Mouse (Mus musculus) B cell, adult 62 days (primary cell): ENCODE data around the gene Dmap1. TPM values are rescaled to one million over a fixed set of nuclear protein-coding genes. Genes with fewer than 3 reads are reported as not detected.

Source experiments
- total RNA-seq: library from RNA; stranded (reverse); gene quantifications from 4 replicates; pipeline ENCODE4 v1.2.4, GENCODE M21; 2023

Gene Dmap1
- 26.2 to 32.5 TPM (median 30.3 TPM) in 4 replicates for total RNA-seq

DNA sequence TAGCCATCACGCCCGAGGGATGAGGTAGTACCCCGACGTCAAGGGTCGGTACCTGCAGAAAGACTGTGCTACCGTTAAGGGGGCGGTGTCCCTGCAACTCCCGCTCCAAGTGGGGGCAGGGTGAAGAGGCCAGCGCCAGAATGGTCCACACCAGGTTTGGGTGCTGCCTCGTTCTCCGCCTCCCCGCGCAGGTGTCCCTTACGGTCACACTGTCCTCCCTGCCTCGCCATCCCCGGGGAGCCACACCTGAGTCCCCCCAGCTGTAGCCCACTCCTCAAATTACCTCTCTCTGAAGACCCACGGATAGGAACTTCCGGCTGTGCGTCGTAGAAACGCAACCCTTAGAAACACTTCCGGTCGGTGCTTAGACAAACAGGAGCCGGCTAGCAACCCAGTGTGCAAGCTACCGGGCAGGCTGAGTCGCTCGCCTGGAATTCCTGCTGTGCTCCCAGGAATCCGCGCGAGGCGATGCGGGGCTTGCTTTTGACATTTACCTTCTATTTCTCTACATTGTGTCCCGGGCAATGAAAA, at the start of gene Dmap1:
Gene Dmap1, minus strand, starts transcription at position 343 of the 531 bp plus-strand sequence.

GRCm38 (mm10) chr4:117724112-117724511, 42.0 kb upstream of the Dmap1 start, which contains the start of gene Gm12845:
Gm12845 (plus strand) TSS chr4:117724412.

Other genes starting within 250 kb of the Dmap1 start
- gene Rnf220, start 185.2 kb downstream of the Dmap1 start, total RNA-seq, result 172 to 185 TPM (median 179 TPM) in 4 replicates
- 56.6 to 61.6 TPM (median 59.9 TPM) in 4 replicates for gene Eri3, start 131.9 kb downstream of the Dmap1 start, total RNA-seq
- not detected in 4 replicates for gene Gm12845, start 42.1 kb upstream of the Dmap1 start, total RNA-seq
- gene Klf17, start 83.4 kb upstream of the Dmap1 start, total RNA-seq, result not detected in 4 replicates
- 0.29 to 0.38 TPM in 2 of 4 replicates, not detected in the others for gene Slc6a9, start 152.2 kb upstream of the Dmap1 start, total RNA-seq
- gene Ccdc24, start 190.3 kb upstream of the Dmap1 start, total RNA-seq, result not detected in 4 replicates
- gene B4galt2, start 201.2 kb upstream of the Dmap1 start, total RNA-seq, result 0.82 to 2.5 TPM (median 1.0 TPM) in 3 of 4 replicates, not detected in the other
- 234 to 261 TPM (median 254 TPM) in 4 replicates for gene Atp6v0b, start 205.1 kb upstream of the Dmap1 start, total RNA-seq
- 11.5 to 17.1 TPM (median 15.1 TPM) in 4 replicates for gene Dph2, start 209.8 kb upstream of the Dmap1 start, total RNA-seq
- gene Ipo13, start 232.7 kb upstream of the Dmap1 start, total RNA-seq, result 48.5 to 63.6 TPM (median 56.5 TPM) in 4 replicates
- gene Artn, start 247.5 kb upstream of the Dmap1 start, total RNA-seq, result 0.27 to 0.60 TPM (median 0.33 TPM) in 4 replicates